ENCODE assay signal across 8 mouse cellular contexts in genomic region chr3:36496746-36497145, GRCm38 (mm10). TPM values are rescaled to one million over a fixed set of nuclear protein-coding genes. Genes with fewer than 3 reads are reported as not detected.
A peak's percentile ranks its signal among the peaks of the same experiment; 100 is the strongest.
DNase-seq lines count a peak whose midpoint lies in the region; ATAC-seq lines count a peak whose summit lies in the region.

No protein-coding gene starts in this region.

- ATAC-seq in limb, embryonic 15.5 days (ENCODE audit: insufficient number of reproducible peaks, low FRiP score, low TSS enrichment, low read depth), result no peak
- ATAC-seq in neural tube, embryonic 11.5 days (ENCODE audit: insufficient read depth, low FRiP score, low TSS enrichment), result no peak

- peak; percentile 48 to 57 for DNase-seq in B cell, adult 2 months
- peak; percentile 86 for DNase-seq in adipocyte (ENCODE audit: low spot score)
- peak; percentile 82 for DNase-seq in embryo, embryonic 10 days (ENCODE audit: low spot score)
- DNase-seq in gastrocnemius, postnatal 36 days, result peak; percentile 49 to 58
- peak; percentile 34 to 57 for DNase-seq in kidney, adult 8-10 months
- peak; percentile 81 for DNase-seq in neural tube, embryonic 11.5 days (ENCODE audit: low spot score)
- DNase-seq in thymus, postnatal 0 days (ENCODE audit: low spot score), result peak; percentile 73

- no peaks in the 10 kb centered on the region for H3K27me3 ChIP-seq in limb, embryonic 15.5 days
- no peaks in the 10 kb centered on the region for H3K27me3 ChIP-seq in neural tube, embryonic 11.5 days (ENCODE audit: control insufficient read depth, insufficient read depth, low read length)

- H3K4me2 ChIP-seq in limb, embryonic 15.5 days, result 0 out of 2 replicates have a peak overlapping the region, but pooled peaks have one; percentile 17
- H3K4me2 ChIP-seq in neural tube, embryonic 11.5 days (ENCODE audit: low read depth), result no peak overlapping the region

- no peak overlapping the region for H3K4me3 ChIP-seq in limb, embryonic 15.5 days
- no peak overlapping the region for H3K4me3 ChIP-seq in neural tube, embryonic 11.5 days (ENCODE audit: low read depth, low read length)

- H3K9me3 ChIP-seq in limb, embryonic 15.5 days, result no peaks in the 10 kb centered on the region
- no peaks in the 10 kb centered on the region for H3K9me3 ChIP-seq in neural tube, embryonic 11.5 days (ENCODE audit: control insufficient read depth, low read length)

- WGBS in limb, embryonic 15.5 days, result 17% methylated on average over 14 of the region's 14 CpGs
- 22% methylated on average over 14 of the region's 14 CpGs for WGBS in neural tube, embryonic 11.5 days

- no peak overlapping the region for H3K9ac ChIP-seq in limb, embryonic 15.5 days
- no peak overlapping the region for H3K9ac ChIP-seq in neural tube, embryonic 11.5 days (ENCODE audit: low read length)

- H3K4me1 ChIP-seq in limb, embryonic 15.5 days, result peaks cover 13% of the 10 kb centered on the region; the same call in 1 of the 2 replicates
- no peaks in the 10 kb centered on the region for H3K4me1 ChIP-seq in neural tube, embryonic 11.5 days (ENCODE audit: control insufficient read depth, insufficient read depth, low read length)

- intact Hi-C loops in gastrocnemius, postnatal 36 days (cut with DNase I), result loop anchor here (5.0 kb wide), 1 partner anchor 54 kb away; no protein-coding TSS in a partner anchor

- no peaks in the 10 kb centered on the region for H3K36me3 ChIP-seq in limb, embryonic 15.5 days
- H3K36me3 ChIP-seq in neural tube, embryonic 11.5 days (ENCODE audit: control insufficient read depth, insufficient read depth, low read length), result no peaks in the 10 kb centered on the region

- H3K27ac ChIP-seq in limb, embryonic 15.5 days, result peak overlapping the region; percentile 68; the same call in 1 of the 2 replicates
- no peak overlapping the region for H3K27ac ChIP-seq in neural tube, embryonic 11.5 days (ENCODE audit: low read depth, low read length)

RNA-seq across cellular contexts. Expression of gene 1810062G17Rik, which starts 21.0 kb away (rescaled TPM):
- under 1 TPM in 1 of 2 experiments, not detected in 1; 0.30 TPM for total RNA-seq in gastrocnemius, postnatal 36 days (2021)
- 2.2 and 2.4 TPM in 2 replicates for polyA plus RNA-seq in limb, embryonic 15.5 days (2015; fragmentation: Nextera tagmentation; extraction: Ambion mirVana)
- 0.37 TPM in 1 of 2 replicates, not detected in the other for polyA plus RNA-seq in neural tube, embryonic 11.5 days (2014; fragmentation: Nextera tagmentation; extraction: Ambion mirVana)
- 2.5 and 3.8 TPM in 2 replicates for polyA plus RNA-seq in thymus, postnatal 0 days (2015; fragmentation: Nextera tagmentation; extraction: Ambion mirVana)

RNA-seq across cellular contexts. Expression of gene Anxa5, which starts 21.1 kb away (rescaled TPM):
- total RNA-seq in gastrocnemius, postnatal 36 days (2021), result 10 to 100 TPM; 36.6 to 46.2 TPM
- 540 and 661 TPM in 2 replicates for polyA plus RNA-seq in limb, embryonic 15.5 days (2015; fragmentation: Nextera tagmentation; extraction: Ambion mirVana)
- 133 and 137 TPM in 2 replicates for polyA plus RNA-seq in neural tube, embryonic 11.5 days (2014; fragmentation: Nextera tagmentation; extraction: Ambion mirVana)
- 329 and 344 TPM in 2 replicates for polyA plus RNA-seq in thymus, postnatal 0 days (2015; fragmentation: Nextera tagmentation; extraction: Ambion mirVana)

RNA-seq across cellular contexts. Expression of gene Gm11549, which starts 24.9 kb away (rescaled TPM):
- total RNA-seq in gastrocnemius, postnatal 36 days (2021), result not detected
- polyA plus RNA-seq in limb, embryonic 15.5 days (2015; fragmentation: Nextera tagmentation; extraction: Ambion mirVana), result 0.06 TPM in 1 of 2 replicates, not detected in the other
- polyA plus RNA-seq in neural tube, embryonic 11.5 days (2014; fragmentation: Nextera tagmentation; extraction: Ambion mirVana), result 0.11 and 0.16 TPM in 2 replicates
- polyA plus RNA-seq in thymus, postnatal 0 days (2015; fragmentation: Nextera tagmentation; extraction: Ambion mirVana), result 0.14 and 0.16 TPM in 2 replicates

RNA-seq across cellular contexts. Expression of gene Exosc9, which starts 55.7 kb away (rescaled TPM):
- total RNA-seq in gastrocnemius, postnatal 36 days (2021), result 10 to 100 TPM; 12.7 to 15.5 TPM
- polyA plus RNA-seq in limb, embryonic 15.5 days (2015; fragmentation: Nextera tagmentation; extraction: Ambion mirVana), result 52.3 and 55.8 TPM in 2 replicates
- polyA plus RNA-seq in neural tube, embryonic 11.5 days (2014; fragmentation: Nextera tagmentation; extraction: Ambion mirVana), result 97.4 and 105 TPM in 2 replicates
- 60.7 and 61.4 TPM in 2 replicates for polyA plus RNA-seq in thymus, postnatal 0 days (2015; fragmentation: Nextera tagmentation; extraction: Ambion mirVana)
